Mouse (Mus musculus) gastrocnemius, adult 18-20 months (tissue): ENCODE measurements around the gene Ide. TPM values are rescaled to one million over a fixed set of nuclear protein-coding genes. Genes with fewer than 3 reads are reported as not detected.
A peak's percentile ranks its signal among the peaks of the same experiment; 100 is the strongest.
"Not testable (repeated sequence)": the region's sequence is repeated elsewhere in the genome, so short reads cannot be mapped to it uniquely, and the experiment has no call there.

ENCODE experiments used
- DNase-seq: peaks from one replicate; pipeline ENCODE4 v3.0.0; 2021; ENCODE audit warnings: low spot score
- total RNA-seq, 2 experiments: library from RNA; stranded (reverse); gene quantifications; 2 replicates each; pipeline ENCODE4 v1.2.3; 2021

Gene Ide
- total RNA-seq, 2 experiments from 2014 or later, result 106 to 173 TPM

DNA sequence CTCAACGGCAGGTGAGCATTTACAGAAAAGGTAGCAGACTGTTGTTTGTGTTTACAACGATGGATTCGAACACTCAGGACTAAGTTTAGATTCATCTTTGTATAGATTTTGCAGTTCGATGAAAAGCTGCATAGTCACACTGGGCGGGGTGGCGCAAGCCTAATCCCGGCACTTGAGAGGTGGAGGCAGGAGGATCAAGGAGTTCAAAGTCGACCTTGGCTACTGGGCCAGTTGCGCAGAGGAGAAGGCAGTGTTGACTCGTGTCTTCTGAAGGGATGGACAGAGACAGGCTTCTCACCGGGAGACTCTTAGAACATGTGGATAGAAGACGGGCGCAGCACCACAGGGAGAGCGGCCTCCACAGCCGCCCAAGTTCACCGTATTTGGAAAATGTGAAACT lies 68.5 kb downstream of the Ide start:
- no peak for DNase-seq

DNA sequence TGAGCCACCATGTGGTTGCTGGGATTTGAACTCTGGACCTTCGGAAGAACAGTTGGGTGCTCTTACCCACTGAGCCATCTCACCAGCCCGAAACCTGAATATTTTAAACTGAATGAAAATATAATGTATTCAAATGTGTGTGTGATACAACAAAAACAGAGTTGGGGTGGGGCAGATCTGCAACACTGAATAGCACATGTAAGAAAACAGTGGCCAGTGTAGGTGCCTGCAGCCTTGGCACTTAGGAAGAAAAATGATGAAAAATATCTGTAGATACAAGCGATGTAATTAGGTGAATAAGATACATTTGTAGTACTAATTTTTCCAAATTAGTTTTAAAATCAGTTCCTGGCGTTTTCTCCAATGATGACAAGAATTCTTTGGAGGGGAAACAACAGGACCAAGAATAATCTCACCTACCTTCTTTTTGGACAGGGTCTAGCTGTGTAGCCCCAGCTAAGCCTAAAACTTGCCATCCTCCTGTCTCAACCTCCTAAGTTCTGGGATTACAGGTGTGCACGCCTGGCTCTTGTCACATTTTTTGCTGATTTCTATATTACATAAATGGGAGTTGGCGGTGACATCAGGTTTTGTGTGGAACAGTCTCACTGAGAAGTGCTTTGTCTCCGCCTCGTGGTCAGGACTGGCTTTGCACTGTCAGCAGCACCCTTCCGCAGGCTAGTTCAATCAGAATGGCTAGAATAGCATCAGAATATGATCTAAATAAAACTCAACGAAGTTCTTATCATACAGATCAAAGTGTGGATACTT lies 72.1 kb downstream of the Ide start:
- peak; percentile 94 for DNase-seq

DNA sequence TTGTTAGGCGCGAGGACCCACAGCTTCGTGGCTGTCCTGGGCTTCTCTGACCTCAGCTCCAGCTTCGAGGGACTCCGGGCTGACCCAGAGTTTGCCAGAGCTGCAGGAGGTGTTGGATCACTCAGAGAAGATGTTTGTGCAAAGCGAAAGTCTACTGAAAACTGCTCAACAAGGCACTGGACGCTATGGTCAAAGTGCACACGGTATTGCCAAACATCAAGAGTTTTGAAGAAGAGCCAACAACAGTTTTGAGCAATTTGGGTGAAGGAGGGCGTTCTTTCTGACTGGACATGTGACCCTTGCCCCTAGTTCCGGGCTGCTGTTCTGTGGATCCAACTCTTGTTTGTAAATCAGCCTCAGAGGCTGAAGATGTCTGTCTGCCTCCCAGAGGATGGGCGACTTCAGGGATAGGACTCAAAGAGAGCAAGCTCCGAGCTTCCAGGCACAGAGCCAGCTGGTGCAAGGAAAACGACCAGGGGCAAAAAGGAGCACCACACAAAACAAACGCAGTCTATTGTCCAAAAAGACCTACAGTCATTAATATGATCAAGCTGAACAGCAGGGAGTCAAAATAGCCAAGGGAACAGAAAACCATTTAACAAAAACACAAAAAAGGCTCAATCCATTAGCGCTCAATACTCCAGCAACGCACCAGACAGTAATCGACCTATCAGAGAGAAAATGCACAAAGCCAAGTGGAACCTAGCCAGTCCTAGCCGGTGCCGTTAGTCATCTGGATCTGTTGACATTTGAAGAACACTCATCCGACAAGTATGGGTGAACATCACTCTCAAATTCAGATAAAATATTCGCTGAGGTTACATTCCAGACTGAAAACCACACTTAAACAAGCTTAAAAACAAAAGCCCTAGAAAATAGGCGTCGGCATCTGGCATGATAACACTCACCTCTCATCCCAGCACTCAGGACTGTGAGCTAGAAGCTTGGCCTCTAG lies 73.4 kb downstream of the Ide start:
- peak; percentile 66 for DNase-seq

DNA sequence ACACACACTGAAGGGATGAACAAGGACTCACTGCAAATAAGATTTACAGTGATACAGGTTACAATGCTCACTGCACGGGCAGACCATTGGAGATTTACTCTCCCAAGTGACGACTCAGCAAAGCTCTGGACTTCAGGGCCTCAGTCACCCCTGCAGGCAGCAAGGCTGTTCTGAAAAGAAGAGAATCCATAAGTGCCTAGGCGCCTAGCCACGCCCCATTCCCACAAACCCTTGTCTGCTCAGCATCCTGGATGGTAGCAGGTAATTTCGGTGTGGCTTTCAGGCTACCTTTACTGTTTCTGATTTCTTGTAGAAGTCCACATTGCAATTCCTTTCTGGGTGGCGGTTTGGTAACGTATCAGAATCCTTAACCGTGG lies 74.1 kb downstream of the Ide start:
- DNase-seq, result no peak

DNA sequence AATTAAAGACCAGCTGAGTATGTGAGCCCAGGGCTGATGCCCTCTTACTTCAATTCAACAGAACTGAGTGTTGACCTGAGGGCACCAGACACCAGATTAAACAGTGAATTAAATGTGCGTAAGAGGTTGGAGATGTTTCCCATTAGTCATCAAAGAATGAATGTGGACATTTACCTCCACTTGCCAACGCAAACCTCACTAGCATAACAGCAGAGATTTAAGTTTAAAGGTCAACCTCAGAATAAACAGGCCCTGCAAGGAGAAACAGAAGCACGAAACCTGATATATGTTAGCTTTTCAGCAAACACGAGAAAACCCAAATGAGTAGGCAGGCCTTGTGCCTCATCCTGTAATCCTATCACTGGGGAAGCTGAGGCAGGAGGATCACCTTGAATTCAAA lies 75.3 kb downstream of the Ide start:
- DNase-seq, result no peak

GRCm38 (mm10) chr19:37255321-37255720 lies 82.3 kb downstream of the Ide start:
- no peak for DNase-seq

- no peak for DNase-seq
These were observed 85.5 kb downstream of the Ide start for GRCm38 (mm10) chr19:37252104-37252503.

DNA sequence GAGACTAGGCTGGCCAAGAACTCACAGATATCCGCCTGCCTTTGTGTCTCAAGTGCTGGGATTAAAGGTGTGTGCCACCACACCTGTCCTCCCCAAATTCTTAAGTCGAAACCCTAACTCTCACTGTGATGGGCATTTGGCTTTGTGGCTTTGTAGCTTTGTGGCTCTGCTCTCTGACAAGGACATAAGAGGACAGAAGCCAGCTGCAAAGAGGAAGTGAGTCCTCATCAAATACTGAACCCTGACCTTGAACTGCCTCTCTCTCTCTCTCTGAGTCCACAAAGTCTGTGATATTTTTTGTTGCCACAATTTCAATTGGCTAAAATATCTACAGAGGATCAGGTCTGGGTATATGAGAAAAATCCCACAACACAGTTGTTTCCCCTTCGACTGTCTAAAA lies 89.5 kb downstream of the Ide start:
- DNase-seq, result no peak

DNA sequence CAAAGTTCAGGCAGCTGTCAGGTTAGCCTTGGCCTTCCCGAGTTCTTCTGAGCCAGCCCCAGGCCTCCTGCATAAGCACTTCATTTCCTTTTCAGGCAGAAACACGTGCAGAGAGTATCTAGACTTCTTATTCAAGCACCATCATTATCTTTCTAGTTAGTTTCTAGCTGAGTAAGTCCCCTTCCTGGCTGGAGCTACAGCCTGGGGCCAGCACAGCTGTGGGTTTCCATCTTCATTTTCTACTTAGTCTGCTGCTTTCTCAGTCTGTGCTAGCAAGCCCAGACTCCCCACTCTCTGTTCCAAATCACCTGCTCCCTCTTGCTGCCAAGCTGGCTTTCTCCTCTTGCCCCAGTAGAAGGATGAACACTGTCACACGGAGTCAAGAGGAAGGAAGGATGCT lies 90.8 kb downstream of the Ide start:
- no peak for DNase-seq

DNA sequence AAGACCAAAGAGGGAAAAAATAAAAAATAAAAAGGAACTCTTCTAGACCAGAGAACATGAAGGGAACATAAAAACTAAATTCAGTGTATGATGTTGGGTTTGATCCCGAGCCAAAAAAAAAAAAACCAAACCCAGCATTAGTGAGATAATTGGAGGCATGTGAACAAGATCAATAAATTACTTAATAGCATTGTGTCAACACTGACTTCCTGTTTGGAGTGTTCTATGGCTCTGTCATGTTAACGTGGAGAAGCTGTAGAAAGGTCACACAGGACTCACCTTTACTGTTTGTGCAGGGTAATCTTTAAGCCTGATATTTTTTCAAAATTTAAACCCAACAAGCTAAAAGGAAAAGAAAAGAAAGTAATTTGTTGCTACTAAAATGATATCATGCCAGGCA lies 94.9 kb downstream of the Ide start:
- no peak for DNase-seq

DNA sequence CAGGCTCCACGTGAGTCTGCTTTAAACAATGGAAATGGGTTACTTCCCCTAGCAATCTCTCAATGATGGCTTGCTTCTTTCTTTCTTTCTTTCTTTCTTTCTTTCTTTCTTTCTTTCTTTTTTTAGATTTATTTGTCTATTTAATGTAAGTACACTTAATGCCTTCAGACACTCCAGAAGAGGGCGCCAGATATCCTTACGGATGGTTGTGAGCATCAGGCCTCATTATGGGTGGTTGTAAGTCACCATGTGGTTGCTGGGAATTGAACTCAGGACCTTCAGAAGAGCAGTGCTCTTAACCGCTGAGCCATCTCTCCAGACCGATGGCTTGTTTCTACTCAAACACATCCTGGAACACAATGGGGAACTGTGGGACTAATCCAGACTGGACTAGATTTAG lies 96.5 kb downstream of the Ide start:
- no peak for DNase-seq

- DNase-seq, result no peak
These were observed 98.6 kb downstream of the Ide start for GRCm38 (mm10) chr19:37239096-37239495.

GRCm38 (mm10) chr19:37238651-37239050 lies 99.0 kb downstream of the Ide start:
- no peak for DNase-seq

DNA sequence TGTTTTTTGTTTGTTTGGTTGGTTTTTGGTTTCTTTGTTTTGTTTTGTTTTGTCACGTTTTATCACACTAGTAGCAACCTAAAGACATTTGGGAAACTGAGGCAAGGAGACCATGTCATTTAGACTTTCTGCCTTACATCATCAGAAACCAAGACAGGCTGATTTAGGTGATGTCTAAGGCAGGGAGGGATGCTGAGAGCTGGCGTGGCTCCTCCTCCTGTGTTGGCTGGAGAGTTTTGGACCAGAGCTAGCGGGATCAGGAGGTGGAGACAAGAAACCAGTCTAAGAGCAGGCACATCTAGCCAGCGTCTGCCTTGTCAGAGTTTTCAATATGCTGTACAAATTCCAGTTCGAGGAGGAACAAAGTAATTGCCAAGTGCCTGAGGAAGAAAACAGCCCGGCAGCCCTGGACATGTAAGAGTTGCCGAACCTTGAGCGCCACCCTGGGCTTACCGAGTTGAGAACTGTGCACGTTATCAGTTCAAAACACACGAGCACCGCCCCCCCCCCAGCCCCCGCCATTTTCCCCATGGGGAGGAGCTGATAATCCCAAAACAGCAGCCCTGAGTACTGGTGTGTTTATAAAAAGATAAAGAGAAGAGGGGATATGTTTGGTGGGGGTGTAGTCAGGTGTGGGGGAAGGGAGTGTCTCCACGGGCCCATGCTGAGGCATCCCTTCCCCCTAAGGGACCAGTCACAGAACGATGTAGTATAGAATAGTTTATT lies 99.8 kb downstream of the Ide start:
- no peak for DNase-seq

DNA sequence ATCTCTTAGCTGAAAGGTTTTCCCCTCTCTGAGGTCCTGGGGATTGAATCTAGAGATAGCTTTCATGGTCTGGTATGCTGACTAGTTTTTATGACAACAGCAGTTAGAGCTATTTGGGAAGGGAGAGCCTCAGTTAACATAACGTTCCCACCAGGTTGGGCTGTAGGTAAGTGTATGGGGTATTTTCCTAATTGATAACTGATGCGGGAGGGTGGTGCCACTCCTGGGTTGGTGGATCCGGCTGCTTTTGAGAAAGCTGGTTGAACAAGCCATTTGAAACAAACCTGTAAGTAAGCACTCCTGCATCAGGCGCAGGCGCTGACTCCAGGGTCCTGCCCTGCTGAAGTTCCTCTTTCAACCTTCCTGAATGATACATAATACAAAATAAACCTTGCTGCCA lies 100.3 kb downstream of the Ide start:
- no peak for DNase-seq

GRCm38 (mm10) chr19:37235818-37236217 lies 101.8 kb downstream of the Ide start:
- DNase-seq, result no peak

DNA sequence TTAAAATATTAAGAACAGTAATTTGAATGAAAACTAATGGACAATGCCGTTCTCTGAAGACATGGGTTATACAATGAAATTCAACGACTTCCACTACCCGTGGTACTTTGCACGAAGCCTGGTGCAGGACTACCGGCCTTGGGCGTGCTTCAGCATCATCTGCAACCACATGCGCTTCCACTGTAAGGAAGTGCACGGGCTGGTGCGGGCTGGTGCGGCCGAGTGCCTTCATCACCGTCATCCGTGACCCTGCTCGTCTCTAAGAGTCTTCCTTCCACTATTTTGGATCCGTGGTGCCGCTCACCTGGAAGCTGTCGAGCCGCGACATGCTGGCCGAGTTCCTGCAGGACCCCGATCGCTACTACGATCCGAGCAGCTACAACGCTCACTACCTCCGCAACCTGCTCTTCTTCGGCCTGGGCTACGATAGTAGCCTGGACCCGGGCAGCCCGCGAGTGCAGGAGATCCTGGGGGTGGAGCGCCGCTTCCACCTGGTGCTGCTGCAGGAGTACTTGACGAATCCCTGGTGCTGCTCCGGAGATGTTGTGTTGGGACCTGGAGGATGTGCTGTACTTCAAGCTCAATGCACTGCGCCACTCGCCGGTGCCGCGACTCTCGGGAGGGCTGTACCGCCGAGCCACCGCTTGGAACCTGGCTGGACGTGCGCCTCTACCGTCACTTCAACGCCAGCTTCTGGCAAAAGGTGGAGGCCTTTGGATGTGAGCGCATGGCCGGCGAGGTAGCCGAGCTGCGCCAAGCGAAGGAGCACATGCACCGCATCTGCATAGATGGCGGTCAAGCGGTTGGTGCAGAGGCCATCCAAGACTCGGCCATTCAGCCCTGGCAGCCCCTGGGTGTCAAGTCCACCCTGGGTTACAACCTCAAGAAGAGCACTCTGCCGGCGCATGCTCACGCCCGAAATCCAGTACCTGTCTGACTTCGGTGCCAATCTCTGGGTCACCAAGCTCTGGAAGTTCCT lies 103.8 kb downstream of the Ide start:
- no peak for DNase-seq

DNA sequence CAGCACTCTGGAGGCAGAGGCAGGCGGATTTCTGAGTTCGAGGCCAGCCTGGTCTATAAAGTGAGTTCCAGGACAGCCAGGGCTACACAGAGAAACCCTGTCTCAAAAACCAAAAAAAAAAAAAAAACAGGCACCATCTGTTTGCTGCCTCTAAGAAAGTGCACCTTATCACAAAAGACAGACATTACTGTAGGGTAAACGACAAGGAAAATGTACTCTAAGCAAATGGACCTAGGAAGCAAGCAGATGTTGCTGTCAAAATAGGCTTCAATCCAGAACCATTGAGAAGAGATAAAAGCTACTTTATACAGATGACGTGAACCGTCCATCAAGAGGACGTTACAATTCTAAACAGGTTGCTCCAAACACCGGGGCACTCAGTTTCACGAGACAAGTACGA lies 105.1 kb downstream of the Ide start:
- not testable (repeated sequence) for DNase-seq

GRCm38 (mm10) chr19:37225197-37225862 lies 112.3 kb downstream of the Ide start:
- no peak for DNase-seq
